22 mouse cellular contexts compared by ENCODE assay signal in the genomic region with DNA sequence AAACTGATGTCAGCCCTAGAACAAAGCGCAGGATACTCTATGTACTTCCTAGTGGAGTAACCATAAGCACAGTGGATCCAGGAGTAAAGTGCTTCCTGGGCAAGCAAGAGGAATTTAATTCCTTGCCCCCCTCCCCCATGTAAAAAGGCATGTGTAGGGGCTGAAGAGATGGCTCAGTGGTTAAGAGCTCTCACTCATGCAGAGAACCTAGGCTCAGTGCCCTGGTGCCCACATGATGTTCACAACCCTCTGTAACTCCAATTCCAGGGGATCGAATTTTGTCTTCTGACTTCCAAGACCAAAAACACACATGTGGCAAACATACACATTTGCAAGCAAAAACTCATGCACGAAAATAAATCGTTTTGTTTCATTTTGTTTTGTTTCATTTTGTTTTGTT. TPM values are rescaled to one million over a fixed set of nuclear protein-coding genes. Genes with fewer than 3 reads are reported as not detected.
A peak's percentile ranks its signal among the peaks of the same experiment; 100 is the strongest.
DNase-seq lines count a peak whose midpoint lies in the region; ATAC-seq and TF ChIP-seq lines count a peak whose summit lies in the region.
"Had no signal": no experiment of that assay in that cellular context is flagged by ENCODE, and none has a peak within 500 bp of the region (broad histone marks: within the 10 kb centered on the region; RNA-seq: fewer than 3 reads in every experiment).

No protein-coding gene starts in this region.

- H3K4me2 ChIP-seq in forebrain, embryonic 13.5 days, result no peak overlapping the region
- no peak overlapping the region for H3K4me2 ChIP-seq in hindbrain, postnatal 0 days (ENCODE audit: low read depth, low read length)
- no peak overlapping the region for H3K4me2 ChIP-seq in hindbrain, embryonic 14.5 days (replicated peaks)
- no peak overlapping the region for H3K4me2 ChIP-seq in forebrain, embryonic 14.5 days (ENCODE audit: low read length)
- no peak overlapping the region for H3K4me2 ChIP-seq in stomach, postnatal 0 days (replicated peaks; ENCODE audit: low read depth)
- H3K4me2 ChIP-seq: embryonic facial prominence, embryonic 13.5 days; heart, embryonic 11.5 days had no signal

- no peaks in the 10 kb centered on the region for H3K36me3 ChIP-seq in forebrain, embryonic 13.5 days (ENCODE audit: poor library complexity, severe bottlenecking)
- H3K36me3 ChIP-seq in forebrain, embryonic 10.5 days (replicated peaks), result no peaks in the 10 kb centered on the region
- H3K36me3 ChIP-seq in hindbrain, postnatal 0 days (ENCODE audit: insufficient read depth, low read length), result no peaks in the 10 kb centered on the region
- no peaks in the 10 kb centered on the region for H3K36me3 ChIP-seq in hindbrain, embryonic 14.5 days (replicated peaks; ENCODE audit: control insufficient read depth, insufficient read depth)
- H3K36me3 ChIP-seq in forebrain, embryonic 14.5 days (ENCODE audit: control insufficient read depth, insufficient read depth, low read length), result no peaks in the 10 kb centered on the region
- no peaks in the 10 kb centered on the region for H3K36me3 ChIP-seq in stomach, postnatal 0 days (ENCODE audit: control insufficient read depth, insufficient read depth, low read length)
- H3K36me3 ChIP-seq: embryonic facial prominence, embryonic 10.5 days; embryonic facial prominence, embryonic 13.5 days had no signal

- H3K27ac ChIP-seq in forebrain, embryonic 13.5 days, result peak overlapping the region; percentile 15; the same call in 1 of the 2 replicates
- H3K27ac ChIP-seq in forebrain, embryonic 10.5 days, result no peak overlapping the region
- peak overlapping the region; percentile 76; the same call in 1 of the 2 replicates for H3K27ac ChIP-seq in hindbrain, postnatal 0 days
- no peak overlapping the region for H3K27ac ChIP-seq in hindbrain, embryonic 14.5 days
- peak overlapping the region; percentile 53; the same call in 1 of the 2 replicates for H3K27ac ChIP-seq in forebrain, embryonic 14.5 days (ENCODE audit: low read depth, low read length)
- no peak overlapping the region for H3K27ac ChIP-seq in stomach, postnatal 0 days (replicated peaks)
- H3K27ac ChIP-seq: embryonic facial prominence, embryonic 10.5 days; embryonic facial prominence, embryonic 13.5 days; gastrocnemius, adult 2 months had no signal

- 90% methylated on average over 4 of the region's 4 CpGs for WGBS in forebrain, embryonic 13.5 days
- WGBS in forebrain, embryonic 10.5 days, result 91% methylated on average over 4 of the region's 4 CpGs
- WGBS in hindbrain, postnatal 0 days, result 88% methylated on average over 4 of the region's 4 CpGs
- 88% methylated on average over 4 of the region's 4 CpGs for WGBS in hindbrain, embryonic 14.5 days
- 88% methylated on average over 4 of the region's 4 CpGs for WGBS in forebrain, embryonic 14.5 days
- 91% methylated on average over 4 of the region's 4 CpGs for WGBS in stomach, postnatal 0 days

- ATAC-seq in forebrain, embryonic 13.5 days, result no peak
- no peak for ATAC-seq in hindbrain, postnatal 0 days
- ATAC-seq in hindbrain, embryonic 14.5 days (ENCODE audit: low FRiP score), result no peak
- no peak for ATAC-seq in forebrain, embryonic 14.5 days
- ATAC-seq in stomach, postnatal 0 days (ENCODE audit: low FRiP score, low TSS enrichment), result no peak
- ATAC-seq: intestine, postnatal 0 days had no signal

- H3K4me3 ChIP-seq in forebrain, embryonic 13.5 days, result no peak overlapping the region
- H3K4me3 ChIP-seq in forebrain, embryonic 10.5 days, result no peak overlapping the region
- H3K4me3 ChIP-seq in hindbrain, postnatal 0 days (ENCODE audit: low read length), result no peak overlapping the region
- no peak overlapping the region for H3K4me3 ChIP-seq in hindbrain, embryonic 14.5 days (replicated peaks; ENCODE audit: low read length)
- no peak overlapping the region for H3K4me3 ChIP-seq in forebrain, embryonic 14.5 days (ENCODE audit: low read depth, low read length)
- H3K4me3 ChIP-seq in stomach, postnatal 0 days (ENCODE audit: low read depth, low read length), result no peak overlapping the region
- H3K4me3 ChIP-seq: embryonic facial prominence, embryonic 10.5 days; embryonic facial prominence, embryonic 13.5 days; erythroblast, embryonic 14.5 days; gastrocnemius, adult 2 months had no signal

- no peak overlapping the region for H3K9ac ChIP-seq in forebrain, embryonic 13.5 days
- no peak overlapping the region for H3K9ac ChIP-seq in hindbrain, postnatal 0 days (replicated peaks; ENCODE audit: low read length)
- H3K9ac ChIP-seq in hindbrain, embryonic 14.5 days, result no peak overlapping the region
- no peak overlapping the region for H3K9ac ChIP-seq in forebrain, embryonic 14.5 days (ENCODE audit: low read length)
- H3K9ac ChIP-seq in stomach, postnatal 0 days (ENCODE audit: low read length), result no peak overlapping the region
- H3K9ac ChIP-seq: embryonic facial prominence, embryonic 13.5 days had no signal

- H3K4me1 ChIP-seq in forebrain, embryonic 13.5 days, result peaks cover 15% of the 10 kb centered on the region
- H3K4me1 ChIP-seq in forebrain, embryonic 10.5 days, result peaks cover 4% of the 10 kb centered on the region; the same call in 1 of the 2 replicates
- peaks cover 6% of the 10 kb centered on the region; the same call in 1 of the 2 replicates for H3K4me1 ChIP-seq in hindbrain, postnatal 0 days (ENCODE audit: insufficient read depth, low read length)
- no peaks in the 10 kb centered on the region for H3K4me1 ChIP-seq in hindbrain, embryonic 14.5 days (replicated peaks; ENCODE audit: control insufficient read depth, insufficient read depth, low read length)
- peaks cover 5% of the 10 kb centered on the region; the same call in 1 of the 2 replicates for H3K4me1 ChIP-seq in forebrain, embryonic 14.5 days (ENCODE audit: control insufficient read depth, insufficient read depth, low read length)
- H3K4me1 ChIP-seq in stomach, postnatal 0 days (replicated peaks; ENCODE audit: control insufficient read depth, insufficient read depth), result no peaks in the 10 kb centered on the region
- H3K4me1 ChIP-seq: embryonic facial prominence, embryonic 10.5 days had no signal

- TF ChIP-seq EP300 in stomach, postnatal 0 days (optimal IDR thresholded peaks at IDR 0.05), result no peak

- TF ChIP-seq CTCF in hindbrain, postnatal 0 days (IDR thresholded peaks at IDR 0.05; ENCODE audit: low read depth), result no peak
- TF ChIP-seq CTCF in stomach, postnatal 0 days (IDR thresholded peaks at IDR 0.05; ENCODE audit: low read depth), result no peak

- H3K9me3 ChIP-seq in forebrain, embryonic 13.5 days (replicated peaks), result no peaks in the 10 kb centered on the region
- 0 out of 2 replicates have a peak, but pooled peaks cover 3% of the 10 kb centered on the region for H3K9me3 ChIP-seq in forebrain, embryonic 10.5 days
- H3K9me3 ChIP-seq in hindbrain, postnatal 0 days (ENCODE audit: low read length), result no peaks in the 10 kb centered on the region
- H3K9me3 ChIP-seq in hindbrain, embryonic 14.5 days (ENCODE audit: control insufficient read depth, low read length), result no peaks in the 10 kb centered on the region
- no peaks in the 10 kb centered on the region for H3K9me3 ChIP-seq in forebrain, embryonic 14.5 days (replicated peaks; ENCODE audit: control insufficient read depth, low read length)
- no peaks in the 10 kb centered on the region for H3K9me3 ChIP-seq in stomach, postnatal 0 days (ENCODE audit: control insufficient read depth, low read length)
- H3K9me3 ChIP-seq: embryonic facial prominence, embryonic 10.5 days; embryonic facial prominence, embryonic 13.5 days had no signal

- peaks cover 19% of the 10 kb centered on the region for H3K27me3 ChIP-seq in forebrain, embryonic 13.5 days
- peaks cover 10% of the 10 kb centered on the region for H3K27me3 ChIP-seq in forebrain, embryonic 10.5 days (ENCODE audit: poor library complexity, severe bottlenecking)
- H3K27me3 ChIP-seq in hindbrain, postnatal 0 days (ENCODE audit: insufficient read depth, low read length), result 0 out of 2 replicates have a peak, but pooled peaks cover 5% of the 10 kb centered on the region
- H3K27me3 ChIP-seq in hindbrain, embryonic 14.5 days (ENCODE audit: control insufficient read depth, insufficient read depth, low read length), result no peaks in the 10 kb centered on the region
- no peaks in the 10 kb centered on the region for H3K27me3 ChIP-seq in forebrain, embryonic 14.5 days (replicated peaks; ENCODE audit: control insufficient read depth, insufficient read depth, low read length)
- no peaks in the 10 kb centered on the region for H3K27me3 ChIP-seq in stomach, postnatal 0 days (ENCODE audit: control insufficient read depth, insufficient read depth, low read length)
- H3K27me3 ChIP-seq: embryonic facial prominence, embryonic 13.5 days had no signal

- peak; percentile 56 to 72 for DNase-seq in cerebellum, postnatal 10 days
- DNase-seq in cerebellum, postnatal 4 days (ENCODE audit: low spot score in 2 of 2), result no peak
- DNase-seq in forebrain, embryonic 10.5 days (ENCODE audit: extremely low spot score, low spot score), result no peak
- DNase-seq in hindbrain, postnatal 0 days (ENCODE audit: low spot score), result no peak
- no peak for DNase-seq in hindbrain, embryonic 14.5 days (ENCODE audit: low spot score)
- DNase-seq in forebrain, embryonic 14.5 days (ENCODE audit: low spot score), result no peak
- no peak for DNase-seq in stomach, postnatal 0 days (ENCODE audit: low spot score)
- DNase-seq: adrenal gland, adult 2 months; adrenal gland, postnatal 14 days; B cell, adult 2 months; embryo, embryonic 11 days; gastrocnemius, adult 2 months; gastrocnemius, postnatal 14 days; heart, adult 11 months; kidney, adult 2 months had no signal

RNA-seq across cellular contexts. Expression of a gene that starts 21.5 kb away (rescaled TPM):
- polyA plus RNA-seq in forebrain, embryonic 13.5 days (2015; fragmentation: Nextera tagmentation; extraction: Ambion mirVana), result 3.0 and 3.5 TPM in 2 replicates
- polyA plus RNA-seq in forebrain, embryonic 10.5 days (2016; fragmentation: Nextera tagmentation; extraction: Ambion mirVana), result 1.3 and 2.0 TPM in 2 replicates
- 28.5 and 30.3 TPM in 2 replicates for total RNA-seq in hindbrain, postnatal 0 days (2014; rRNA removed)
- polyA plus RNA-seq in hindbrain, postnatal 0 days (2015; fragmentation: Nextera tagmentation; extraction: Ambion mirVana), result 13.4 and 14.3 TPM in 2 replicates
- 8.9 and 10.7 TPM in 2 replicates for polyA plus RNA-seq in hindbrain, embryonic 14.5 days (2014; fragmentation: Nextera tagmentation; extraction: Ambion mirVana)
- polyA plus RNA-seq in forebrain, embryonic 14.5 days (2014; fragmentation: Nextera tagmentation; extraction: Ambion mirVana), result 4.3 and 5.4 TPM in 2 replicates
- 0.73 and 1.1 TPM in 2 replicates for polyA plus RNA-seq in stomach, postnatal 0 days (2015; fragmentation: Nextera tagmentation; extraction: Ambion mirVana)
- total RNA-seq: MEL had no signal
- polyA plus RNA-seq: erythroblast, embryonic 14.5 days had no signal

RNA-seq across cellular contexts. Expression of a gene that starts 43.2 kb away (rescaled TPM):
- polyA plus RNA-seq in forebrain, embryonic 13.5 days (2015; fragmentation: Nextera tagmentation; extraction: Ambion mirVana), result 16.3 and 16.8 TPM in 2 replicates
- 16.8 and 18.3 TPM in 2 replicates for polyA plus RNA-seq in forebrain, embryonic 10.5 days (2016; fragmentation: Nextera tagmentation; extraction: Ambion mirVana)
- 55.0 and 69.3 TPM in 2 replicates for total RNA-seq in hindbrain, postnatal 0 days (2014; rRNA removed)
- 38.1 and 44.4 TPM in 2 replicates for polyA plus RNA-seq in hindbrain, postnatal 0 days (2015; fragmentation: Nextera tagmentation; extraction: Ambion mirVana)
- 21.8 and 24.4 TPM in 2 replicates for polyA plus RNA-seq in hindbrain, embryonic 14.5 days (2014; fragmentation: Nextera tagmentation; extraction: Ambion mirVana)
- polyA plus RNA-seq in forebrain, embryonic 14.5 days (2014; fragmentation: Nextera tagmentation; extraction: Ambion mirVana), result 13.7 and 16.3 TPM in 2 replicates
- 46.5 and 49.5 TPM in 2 replicates for polyA plus RNA-seq in stomach, postnatal 0 days (2015; fragmentation: Nextera tagmentation; extraction: Ambion mirVana)

Comparison
In these comparisons a context has a peak if more than half of its experiments do, and no peak if none do; other contexts are left out.
1. DNase-seq: peak in cerebellum, postnatal 10 days (2 of 2); none in cerebellum, postnatal 4 days (0 of 2), forebrain, embryonic 10.5 days (single experiment), hindbrain, postnatal 0 days (single experiment), hindbrain, embryonic 14.5 days (single experiment), forebrain, embryonic 14.5 days (single experiment) and stomach, postnatal 0 days (single experiment).
2. H3K27ac ChIP-seq: peak in forebrain, embryonic 13.5 days (single experiment), hindbrain, postnatal 0 days (single experiment) and forebrain, embryonic 14.5 days (single experiment); none in forebrain, embryonic 10.5 days (single experiment), hindbrain, embryonic 14.5 days (single experiment) and stomach, postnatal 0 days (single experiment).